Comparison of ENCODE assay signal across 18 mouse cellular contexts in genomic region chr2:170728864-170729263, GRCm38 (mm10). TPM values are rescaled to one million over a fixed set of nuclear protein-coding genes. Genes with fewer than 3 reads are reported as not detected.
"Had no signal": no experiment of that assay in that cellular context is flagged by ENCODE, and none has a peak within 500 bp of the region (broad histone marks: within the 10 kb centered on the region; RNA-seq: fewer than 3 reads in every experiment).

No protein-coding gene starts in this region.

- H3K4me2 ChIP-seq: lung, embryonic 14.5 days; midbrain, embryonic 13.5 days; midbrain, embryonic 15.5 days; neural tube, embryonic 13.5 days; neural tube, embryonic 15.5 days; stomach, embryonic 15.5 days had no signal

- H3K4me3 ChIP-seq: midbrain, embryonic 10.5 days; midbrain, embryonic 13.5 days; midbrain, embryonic 15.5 days; myocyte; neural tube, embryonic 13.5 days; neural tube, embryonic 15.5 days; stomach, embryonic 15.5 days had no signal

- ATAC-seq: midbrain, embryonic 13.5 days; midbrain, embryonic 15.5 days had no signal

- H3K36me3 ChIP-seq: midbrain, embryonic 10.5 days; midbrain, embryonic 13.5 days; midbrain, embryonic 15.5 days; neural tube, embryonic 13.5 days; neural tube, embryonic 15.5 days; stomach, embryonic 15.5 days had no signal

- H3K27me3 ChIP-seq: midbrain, embryonic 13.5 days; midbrain, embryonic 15.5 days; neural tube, embryonic 13.5 days; neural tube, embryonic 15.5 days had no signal

- DNase-seq: lung, adult 18-20 months; lung, embryonic 14.5 days; lung, postnatal 10 days; lung, postnatal 4 days; right cerebral cortex, postnatal 14 days; thymus, adult 2 months; thymus, postnatal 25 days; thymus, postnatal 4 days had no signal

- H3K9ac ChIP-seq: lung, embryonic 14.5 days; midbrain, embryonic 13.5 days; midbrain, embryonic 15.5 days; neural tube, embryonic 13.5 days; neural tube, embryonic 15.5 days; stomach, embryonic 15.5 days had no signal

- H3K9me3 ChIP-seq: midbrain, embryonic 10.5 days; midbrain, embryonic 13.5 days; midbrain, embryonic 15.5 days; neural tube, embryonic 13.5 days; neural tube, embryonic 15.5 days; stomach, embryonic 15.5 days had no signal

- H3K27ac ChIP-seq: midbrain, embryonic 10.5 days; midbrain, embryonic 13.5 days; midbrain, embryonic 15.5 days; neural tube, embryonic 13.5 days; neural tube, embryonic 15.5 days; stomach, embryonic 15.5 days; stomach, postnatal 0 days had no signal

RNA-seq across cellular contexts. Expression of gene Dok5, which starts 2.7 kb away (rescaled TPM):
- total RNA-seq: megakaryocyte, adult 5-6 weeks; megakaryocyte-erythroid progenitor cell, adult 5-6 weeks had no signal
